Mouse (Mus musculus) cortical plate, adult 2 months (tissue): ENCODE measurements around the gene Etl4.

Experiments used
- CTCF ChIP-seq: fragments of 200-500 bp; IDR thresholded peaks from 2 replicates; pipeline ENCODE4 v1.5.1; 2011; ENCODE audit warnings: mild to moderate bottlenecking, control low read depth, low read length; ENCODE audit not compliant: insufficient read depth; ENCODE audit errors: extremely low read depth
- POLR2A ChIP-seq: fragments of 200-500 bp; IDR thresholded peaks from 2 replicates; pipeline ENCODE4 v1.6.1; 2011; ENCODE audit warnings: mild to moderate bottlenecking, low read length, control low read depth; ENCODE audit not compliant: insufficient read depth; ENCODE audit errors: extremely low read depth

GRCm38 (mm10) chr2:20416934-20417614, 507.5 kb downstream of the Etl4 start:
- TF ChIP-seq CTCF (no peak), POLR2A (no peak)
